ENCODE assay signal across 26 mouse cellular contexts in genomic region chr17:13735057-13735456, GRCm38 (mm10). TPM values are rescaled to one million over a fixed set of nuclear protein-coding genes. Genes with fewer than 3 reads are reported as not detected.
DNase-seq lines count a peak whose midpoint lies in the region; ATAC-seq lines count a peak whose summit lies in the region.
"Had no signal": no experiment of that assay in that cellular context is flagged by ENCODE, and none has a peak within 500 bp of the region (broad histone marks: within the 10 kb centered on the region; RNA-seq: fewer than 3 reads in every experiment).

No protein-coding gene starts in this region.

- no peak overlapping the region for H3K4me2 ChIP-seq in kidney, embryonic 16.5 days (replicated peaks; ENCODE audit: low read depth, low read length)
- H3K4me2 ChIP-seq in midbrain, embryonic 14.5 days (ENCODE audit: low read length): no peak overlapping the region
- H3K4me2 ChIP-seq: embryonic facial prominence, embryonic 12.5 days; heart, embryonic 13.5 days; hindbrain, embryonic 13.5 days; limb, embryonic 12.5 days; liver, embryonic 11.5 days; midbrain, embryonic 13.5 days had no signal

- H3K4me3 ChIP-seq in kidney, embryonic 16.5 days (ENCODE audit: low read length): no peak overlapping the region
- H3K4me3 ChIP-seq in limb, embryonic 10.5 days: no peak overlapping the region
- H3K4me3 ChIP-seq in midbrain, embryonic 14.5 days (replicated peaks; ENCODE audit: low read depth, low read length): no peak overlapping the region
- H3K4me3 ChIP-seq: embryonic facial prominence, embryonic 12.5 days; heart, embryonic 13.5 days; hindbrain, embryonic 13.5 days; limb, embryonic 12.5 days; megakaryocyte, embryonic 14.5 days; midbrain, embryonic 13.5 days had no signal

- no peaks in the 10 kb centered on the region for H3K36me3 ChIP-seq in kidney, embryonic 16.5 days (ENCODE audit: insufficient read depth, low read length)
- no peaks in the 10 kb centered on the region for H3K36me3 ChIP-seq in limb, embryonic 10.5 days
- no peaks in the 10 kb centered on the region for H3K36me3 ChIP-seq in midbrain, embryonic 14.5 days (ENCODE audit: control insufficient read depth, insufficient read depth, low read length)
- H3K36me3 ChIP-seq: embryonic facial prominence, embryonic 12.5 days; G1E; heart, embryonic 13.5 days; hindbrain, embryonic 13.5 days; limb, embryonic 12.5 days; midbrain, embryonic 13.5 days had no signal

- H3K27ac ChIP-seq in kidney, embryonic 16.5 days (ENCODE audit: low read length): no peak overlapping the region
- no peak overlapping the region for H3K27ac ChIP-seq in limb, embryonic 10.5 days
- H3K27ac ChIP-seq in midbrain, embryonic 14.5 days (replicated peaks; ENCODE audit: low read depth, low read length): no peak overlapping the region
- H3K27ac ChIP-seq: embryonic facial prominence, embryonic 12.5 days; hindbrain, embryonic 13.5 days; limb, embryonic 12.5 days; midbrain, embryonic 13.5 days had no signal

- no peaks in the 10 kb centered on the region for H3K9me3 ChIP-seq in kidney, embryonic 16.5 days (ENCODE audit: low read length)
- H3K9me3 ChIP-seq in limb, embryonic 10.5 days (replicated peaks): no peaks in the 10 kb centered on the region
- no peaks in the 10 kb centered on the region for H3K9me3 ChIP-seq in midbrain, embryonic 14.5 days (ENCODE audit: control insufficient read depth, low read length)
- H3K9me3 ChIP-seq: embryonic facial prominence, embryonic 12.5 days; heart, embryonic 13.5 days; hindbrain, embryonic 13.5 days; limb, embryonic 12.5 days; midbrain, embryonic 13.5 days had no signal

- peaks cover 8% of the 10 kb centered on the region; the same call in 1 of the 2 replicates for H3K4me1 ChIP-seq in kidney, embryonic 16.5 days (ENCODE audit: insufficient read depth, low read length)
- peaks cover 16% of the 10 kb centered on the region for H3K4me1 ChIP-seq in limb, embryonic 10.5 days
- H3K4me1 ChIP-seq in midbrain, embryonic 14.5 days (ENCODE audit: control insufficient read depth, insufficient read depth, low read length): 0 out of 2 replicates have a peak, but pooled peaks cover 6% of the 10 kb centered on the region
- H3K4me1 ChIP-seq: megakaryocyte, embryonic 14.5 days had no signal

- H3K9ac ChIP-seq in kidney, embryonic 16.5 days (replicated peaks; ENCODE audit: low read length): no peak overlapping the region
- H3K9ac ChIP-seq in midbrain, embryonic 14.5 days (replicated peaks; ENCODE audit: low read length): no peak overlapping the region
- H3K9ac ChIP-seq: embryonic facial prominence, embryonic 12.5 days; forebrain, postnatal 0 days; heart, embryonic 13.5 days; hindbrain, embryonic 13.5 days; limb, embryonic 12.5 days; liver, postnatal 0 days; midbrain, embryonic 13.5 days had no signal

- DNase-seq in kidney, adult 9 months: peak; percentile 89
- DNase-seq in lung, adult 18-20 months: peak; percentile 70 to 82
- DNase-seq in lung, postnatal 10 days: peak; percentile 53
- DNase-seq in limb, embryonic 10.5 days (ENCODE audit: low spot score): no peak
- DNase-seq in midbrain, embryonic 14.5 days: no peak
- no peak for DNase-seq in heart, postnatal 4 days
- DNase-seq: B cell, adult 2 months; cerebellum, adult 18-20 months; cerebellum, postnatal 25 days; forebrain, postnatal 0 days; gastrocnemius, postnatal 25 days; heart, adult 18-20 months; liver, postnatal 0 days; right cerebral cortex, postnatal 25 days; spleen, adult 18-20 months had no signal

- 82% methylated on average over 5 of the region's 5 CpGs for WGBS in kidney, embryonic 16.5 days
- WGBS in limb, embryonic 10.5 days: 93% methylated on average over 5 of the region's 5 CpGs
- WGBS in midbrain, embryonic 14.5 days: 84% methylated on average over 5 of the region's 5 CpGs

- H3K27me3 ChIP-seq in kidney, embryonic 16.5 days (ENCODE audit: insufficient read depth, low read length): no peaks in the 10 kb centered on the region
- no peaks in the 10 kb centered on the region for H3K27me3 ChIP-seq in limb, embryonic 10.5 days (ENCODE audit: low read depth, poor library complexity, severe bottlenecking)
- H3K27me3 ChIP-seq in midbrain, embryonic 14.5 days (ENCODE audit: control insufficient read depth, insufficient read depth, low read length): no peaks in the 10 kb centered on the region
- H3K27me3 ChIP-seq: CH12.LX; embryonic facial prominence, embryonic 12.5 days; heart, embryonic 13.5 days; hindbrain, embryonic 13.5 days; midbrain, embryonic 13.5 days; Patski had no signal

- ATAC-seq in kidney, embryonic 16.5 days (ENCODE audit: low FRiP score, low TSS enrichment): no peak
- no peak for ATAC-seq in midbrain, embryonic 14.5 days (ENCODE audit: low FRiP score, low TSS enrichment)
- ATAC-seq: Patski had no signal

RNA-seq across cellular contexts. Expression of gene Afdn, which starts 25.3 kb away (rescaled TPM):
- polyA plus RNA-seq in kidney, embryonic 16.5 days (2015; fragmentation: Nextera tagmentation; extraction: Ambion mirVana): 52.7 TPM in 2 replicates
- 65.6 and 70.2 TPM in 2 replicates for polyA plus RNA-seq in limb, embryonic 10.5 days (2016; fragmentation: Nextera tagmentation; extraction: Ambion mirVana)
- 171 and 190 TPM in 2 replicates for polyA plus RNA-seq in midbrain, embryonic 14.5 days (2014; fragmentation: Nextera tagmentation; extraction: Ambion mirVana)
- 100 to 1,000 TPM in 1 of 2 experiments, 10 to 100 TPM in 1; 90.0 to 105 TPM for total RNA-seq in heart, postnatal 4 days (2021)

RNA-seq across cellular contexts. Expression of gene Tcte2, which starts 26.6 kb away (rescaled TPM):
- 2.8 and 4.0 TPM in 2 replicates for polyA plus RNA-seq in kidney, embryonic 16.5 days (2015; fragmentation: Nextera tagmentation; extraction: Ambion mirVana)
- polyA plus RNA-seq in limb, embryonic 10.5 days (2016; fragmentation: Nextera tagmentation; extraction: Ambion mirVana): 2.6 and 3.3 TPM in 2 replicates
- polyA plus RNA-seq in midbrain, embryonic 14.5 days (2014; fragmentation: Nextera tagmentation; extraction: Ambion mirVana): 23.0 and 31.0 TPM in 2 replicates
- total RNA-seq in heart, postnatal 4 days (2021): 1 to 10 TPM; 4.7 to 5.2 TPM
- polyA plus RNA-seq: G1E had no signal

Comparison
In these comparisons a context has a peak if more than half of its experiments do, and no peak if none do; other contexts are left out.
1. DNase-seq: peak in kidney, adult 9 months (single experiment), lung, adult 18-20 months (2 of 2) and lung, postnatal 10 days (single experiment); none in limb, embryonic 10.5 days (single experiment), midbrain, embryonic 14.5 days (single experiment) and heart, postnatal 4 days (single experiment).